Mouse (Mus musculus) kidney, adult 8-10 months (tissue): ENCODE data around the gene Gm49361.
"Not testable (repeated sequence)": the region's sequence is repeated elsewhere in the genome, so short reads cannot be mapped to it uniquely, and the experiment has no call there.

ENCODE experiments used
- DNase-seq, 2 experiments: peaks; one replicate each; pipeline ENCODE4 v3.0.0; 2022

Gm49361 gene

GRCm38 (mm10) chr14:57746001-57746771 is at the start of gene Gm49361:
Gene Gm49361, minus strand, starts transcription at chr14:57746103.
- DNase-seq, result peak; percentile 93 to 95

GRCm38 (mm10) chr14:57791171-57791570 is 45.3 kb upstream of the Gm49361 start:
- DNase-seq, result no peak

GRCm38 (mm10) chr14:57789759-57790158 is 43.9 kb upstream of the Gm49361 start:
- no peak for DNase-seq

- DNase-seq, result no peak
Measured at GRCm38 (mm10) chr14:57789311-57789710, 43.4 kb upstream of the Gm49361 start.

- no peak for DNase-seq
Measured at GRCm38 (mm10) chr14:57787406-57787805, 41.5 kb upstream of the Gm49361 start.

GRCm38 (mm10) chr14:57772157-57772815 is 26.4 kb upstream of the Gm49361 start:
- DNase-seq, result no peak

- DNase-seq, result no peak
Measured at GRCm38 (mm10) chr14:57769102-57769501, 23.2 kb upstream of the Gm49361 start.

GRCm38 (mm10) chr14:57760447-57761412 is 14.8 kb upstream of the Gm49361 start:
- DNase-seq, result no peak

GRCm38 (mm10) chr14:57758237-57758636 is 12.3 kb upstream of the Gm49361 start, which contains the start of gene Lats2:
Gene Lats2, minus strand, starts transcription at chr14:57758388.
- no peak for DNase-seq

GRCm38 (mm10) chr14:57756094-57756493 is 10.2 kb upstream of the Gm49361 start:
- DNase-seq, result no peak

GRCm38 (mm10) chr14:57755661-57756060 is 9.8 kb upstream of the Gm49361 start:
- DNase-seq, result no peak

GRCm38 (mm10) chr14:57753351-57753992 is 7.6 kb upstream of the Gm49361 start:
- DNase-seq, result no peak

GRCm38 (mm10) chr14:57751006-57751405 is 5.1 kb upstream of the Gm49361 start:
- DNase-seq, result not testable (repeated sequence)

- no peak for DNase-seq
Measured at GRCm38 (mm10) chr14:57749501-57749900, 3.6 kb upstream of the Gm49361 start.

- peak in 1 of 2 experiments; percentile 62 for DNase-seq
Measured at GRCm38 (mm10) chr14:57745291-57745969, 473 bp downstream of the Gm49361 start.

- peak in 1 of 2 experiments; percentile 51 for DNase-seq
Measured at GRCm38 (mm10) chr14:57744547-57744946, 1.4 kb downstream of the Gm49361 start.

GRCm38 (mm10) chr14:57740651-57741050 is 5.3 kb downstream of the Gm49361 start:
- no peak for DNase-seq

GRCm38 (mm10) chr14:57737089-57737488 is 8.8 kb downstream of the Gm49361 start:
- no peak for DNase-seq

- DNase-seq, result no peak
Measured at GRCm38 (mm10) chr14:57736141-57736540, 9.8 kb downstream of the Gm49361 start.

- DNase-seq, result no peak
Measured at GRCm38 (mm10) chr14:57732668-57733293, 13.1 kb downstream of the Gm49361 start.

- DNase-seq, result peak; percentile 78 to 85
Measured at GRCm38 (mm10) chr14:57730527-57730926, 15.4 kb downstream of the Gm49361 start.
